ENCODE assay signal across 14 mouse cellular contexts in the genomic region with DNA sequence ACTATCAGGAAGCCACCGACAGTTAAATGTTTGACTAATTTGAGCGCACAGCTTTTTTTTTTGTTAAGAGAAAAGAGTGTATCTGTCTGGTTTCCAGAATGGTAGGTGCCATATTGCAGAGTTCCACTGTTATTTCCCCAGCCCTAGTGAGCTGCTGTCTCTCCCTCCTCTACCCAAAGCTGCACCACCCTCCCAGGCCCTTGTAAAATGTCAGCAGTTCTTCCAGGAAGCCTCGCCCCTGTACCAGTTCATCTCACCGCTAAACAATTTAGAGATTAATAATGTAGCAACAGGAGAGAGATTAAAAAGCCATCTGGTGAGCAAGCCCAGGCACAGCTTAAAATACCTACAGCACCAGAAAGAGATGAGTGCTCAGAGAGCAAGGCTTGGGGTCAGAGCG.
DNase-seq lines count a peak whose midpoint lies in the region; ATAC-seq and TF ChIP-seq lines count a peak whose summit lies in the region.
"Had no signal": no experiment of that assay in that cellular context is flagged by ENCODE, and none has a peak within 500 bp of the region (broad histone marks: within the 10 kb centered on the region; RNA-seq: fewer than 3 reads in every experiment).

No protein-coding gene starts in this region.

- H3K9me3 ChIP-seq in embryonic facial prominence, embryonic 14.5 days (ENCODE audit: control insufficient read depth, low read length) = no peaks in the 10 kb centered on the region
- no peaks in the 10 kb centered on the region for H3K9me3 ChIP-seq in embryonic facial prominence, embryonic 10.5 days
- H3K9me3 ChIP-seq in heart, embryonic 11.5 days (replicated peaks; ENCODE audit: control insufficient read depth, low read length) = no peaks in the 10 kb centered on the region
- no peaks in the 10 kb centered on the region for H3K9me3 ChIP-seq in intestine, embryonic 16.5 days (ENCODE audit: control insufficient read depth, low read length)
- H3K9me3 ChIP-seq: embryonic facial prominence, embryonic 13.5 days; G1E had no signal

- H3K27me3 ChIP-seq in embryonic facial prominence, embryonic 14.5 days (replicated peaks; ENCODE audit: control insufficient read depth, insufficient read depth, low read length) = no peaks in the 10 kb centered on the region
- no peaks in the 10 kb centered on the region for H3K27me3 ChIP-seq in embryonic facial prominence, embryonic 10.5 days (replicated peaks; ENCODE audit: low read depth, poor library complexity, severe bottlenecking)
- no peaks in the 10 kb centered on the region for H3K27me3 ChIP-seq in heart, embryonic 11.5 days (ENCODE audit: control insufficient read depth, insufficient read depth, low read length)
- no peaks in the 10 kb centered on the region for H3K27me3 ChIP-seq in myocyte (ENCODE audit: control insufficient read depth, insufficient read depth, insufficient read length)
- no peaks in the 10 kb centered on the region for H3K27me3 ChIP-seq in intestine, embryonic 16.5 days (replicated peaks; ENCODE audit: control insufficient read depth, insufficient read depth, low read length)
- H3K27me3 ChIP-seq: embryonic facial prominence, embryonic 13.5 days had no signal

- no peak overlapping the region for H3K27ac ChIP-seq in embryonic facial prominence, embryonic 14.5 days (replicated peaks; ENCODE audit: low read depth, low read length)
- no peak overlapping the region for H3K27ac ChIP-seq in embryonic facial prominence, embryonic 10.5 days (replicated peaks)
- peak overlapping the region; percentile 94 for H3K27ac ChIP-seq in left cerebral cortex, adult 2 months
- H3K27ac ChIP-seq in heart, embryonic 11.5 days (ENCODE audit: low read depth, low read length) = peak overlapping the region; percentile 35; the same call in 1 of the 2 replicates
- no peak overlapping the region for H3K27ac ChIP-seq in intestine, embryonic 16.5 days (ENCODE audit: low read length)
- H3K27ac ChIP-seq: embryonic facial prominence, embryonic 13.5 days had no signal

- H3K9ac ChIP-seq in embryonic facial prominence, embryonic 14.5 days (ENCODE audit: low read depth, low read length) = no peak overlapping the region
- H3K9ac ChIP-seq in heart, embryonic 11.5 days (ENCODE audit: low read depth, low read length) = no peak overlapping the region
- no peak overlapping the region for H3K9ac ChIP-seq in intestine, embryonic 16.5 days (ENCODE audit: low read depth, low read length)
- H3K9ac ChIP-seq: embryonic facial prominence, embryonic 13.5 days had no signal

- H3K4me3 ChIP-seq in embryonic facial prominence, embryonic 14.5 days (ENCODE audit: low read depth, low read length) = no peak overlapping the region
- H3K4me3 ChIP-seq in embryonic facial prominence, embryonic 10.5 days = no peak overlapping the region
- no peak overlapping the region for H3K4me3 ChIP-seq in left cerebral cortex, adult 2 months
- H3K4me3 ChIP-seq in heart, embryonic 11.5 days (ENCODE audit: low read depth, low read length) = no peak overlapping the region
- no peak overlapping the region for H3K4me3 ChIP-seq in myocyte
- no peak overlapping the region for H3K4me3 ChIP-seq in intestine, embryonic 16.5 days (ENCODE audit: low read length)
- H3K4me3 ChIP-seq: embryonic facial prominence, embryonic 13.5 days had no signal

- H3K4me2 ChIP-seq in embryonic facial prominence, embryonic 14.5 days (ENCODE audit: low read depth, low read length) = no peak overlapping the region
- H3K4me2 ChIP-seq in heart, embryonic 11.5 days = no peak overlapping the region
- H3K4me2 ChIP-seq in myocyte (ENCODE audit: low read depth) = peak overlapping the region; percentile 24
- H3K4me2 ChIP-seq in intestine, embryonic 16.5 days (ENCODE audit: low read depth, low read length) = no peak overlapping the region
- H3K4me2 ChIP-seq: embryonic facial prominence, embryonic 13.5 days had no signal

- no peaks in the 10 kb centered on the region for H3K79me2 ChIP-seq in myocyte (ENCODE audit: control insufficient read depth, insufficient read depth)

- peak; percentile 49 for DNase-seq in embryonic facial prominence, embryonic 14.5 days (ENCODE audit: low spot score)
- no peak for DNase-seq in embryonic facial prominence, embryonic 10.5 days (ENCODE audit: low spot score)
- DNase-seq in left cerebral cortex, adult 2 months (ENCODE audit: extremely low spot score in 1 of 2, low spot score in 2 of 2) = no peak
- DNase-seq in left cerebral cortex, postnatal 4 days = no peak
- no peak for DNase-seq in right cerebral cortex, adult 2 months (ENCODE audit: low spot score in 2 of 2)
- DNase-seq: adrenal gland, postnatal 36 days; B cell, adult 2 months; cerebellum, adult 18-20 months; kidney, adult 2 months had no signal

- 67% methylated on average over 5 of the region's 5 CpGs for WGBS in embryonic facial prominence, embryonic 14.5 days
- WGBS in embryonic facial prominence, embryonic 10.5 days = 77% methylated on average over 5 of the region's 5 CpGs
- WGBS in heart, embryonic 11.5 days (ENCODE audit: insufficient replicate concordance) = 43% methylated on average over 5 of the region's 5 CpGs
- WGBS in intestine, embryonic 16.5 days = 62% methylated on average over 5 of the region's 5 CpGs

- intact Hi-C loops in left cerebral cortex, adult 2 months (cut with DNase I) = loop anchor here (2.0 to 10.0 kb wide), 8 partner anchors 96 to 416 kb away; partner anchors contain the start of gene Gatb
- intact Hi-C loops in left cerebral cortex, postnatal 4 days (cut with DNase I) = loop anchor here (10.0 kb wide), 1 partner anchor 414 kb away; no protein-coding TSS in a partner anchor

- 0 out of 2 replicates have a peak, but pooled peaks have one; percentile 47 for ATAC-seq in embryonic facial prominence, embryonic 14.5 days (ENCODE audit: low read depth)
- no peak for ATAC-seq in heart, embryonic 11.5 days (replicated peaks; ENCODE audit: insufficient number of reproducible peaks, low FRiP score, low TSS enrichment)
- no peak for ATAC-seq in intestine, embryonic 16.5 days

- no peak overlapping the region for H3ac ChIP-seq in myocyte (ENCODE audit: control insufficient read depth, insufficient read length)

- no peak for TF ChIP-seq POLR2A in myocyte (IDR thresholded peaks at IDR 0.05; ENCODE audit: insufficient read length, low read depth)

- no peak for TF ChIP-seq CTCF in left cerebral cortex, adult 2 months (IDR thresholded peaks at IDR 0.05)

- no peaks in the 10 kb centered on the region for H3K36me3 ChIP-seq in embryonic facial prominence, embryonic 14.5 days (ENCODE audit: control insufficient read depth, insufficient read depth, low read length)
- H3K36me3 ChIP-seq in embryonic facial prominence, embryonic 10.5 days (replicated peaks) = no peaks in the 10 kb centered on the region
- no peaks in the 10 kb centered on the region for H3K36me3 ChIP-seq in heart, embryonic 11.5 days (ENCODE audit: control insufficient read depth, insufficient read depth, low read length)
- H3K36me3 ChIP-seq in myocyte (ENCODE audit: control insufficient read depth, insufficient read depth) = no peaks in the 10 kb centered on the region
- no peaks in the 10 kb centered on the region for H3K36me3 ChIP-seq in intestine, embryonic 16.5 days (ENCODE audit: control insufficient read depth, insufficient read depth, low read length)
- H3K36me3 ChIP-seq: embryonic facial prominence, embryonic 13.5 days; G1E had no signal

- H3K4me1 ChIP-seq in embryonic facial prominence, embryonic 14.5 days (ENCODE audit: control insufficient read depth, insufficient read depth, low read length) = no peaks in the 10 kb centered on the region
- H3K4me1 ChIP-seq in embryonic facial prominence, embryonic 10.5 days = peaks cover 14% of the 10 kb centered on the region; the same call in 1 of the 2 replicates
- H3K4me1 ChIP-seq in heart, embryonic 11.5 days (ENCODE audit: control insufficient read depth, insufficient read depth, low read length) = peaks cover 15% of the 10 kb centered on the region
- H3K4me1 ChIP-seq in intestine, embryonic 16.5 days (ENCODE audit: control insufficient read depth, insufficient read depth, low read length) = no peaks in the 10 kb centered on the region

TF ChIP-seq in myocyte, 11 proteins besides CTCF, POLR2A, EP300 and RAD21:
- TF ChIP-seq MYOD1 (IDR thresholded peaks at IDR 0.05; ENCODE audit: control insufficient read depth in 1 of 3, insufficient read length in 2 of 3, low read depth in 2 of 3) (no peak), SRF (IDR thresholded peaks at IDR 0.05; ENCODE audit: control insufficient read depth, insufficient read length, low read depth) (no peak), TCF12 (IDR thresholded peaks at IDR 0.05; ENCODE audit: insufficient read depth, poor library complexity, severe bottlenecking) (no peak), MYOG (IDR thresholded peaks at IDR 0.05; ENCODE audit: control insufficient read depth in 1 of 3, insufficient read depth in 1 of 3, insufficient read length in 2 of 3, low read depth in 2 of 3) (no peak), E2F4 (IDR thresholded peaks at IDR 0.05; ENCODE audit: insufficient read depth) (no peak), CEBPB (IDR thresholded peaks at IDR 0.05; ENCODE audit: insufficient read depth, poor library complexity, severe bottlenecking) (no peak), TCF3 (IDR thresholded peaks at IDR 0.05; ENCODE audit: insufficient read length, low read depth) (no peak), POLR2AphosphoS2 (IDR thresholded peaks at IDR 0.05; ENCODE audit: insufficient read length, low read depth) (no peak), MAX (IDR thresholded peaks at IDR 0.05; ENCODE audit: low read depth) (no peak), USF1 (IDR thresholded peaks at IDR 0.05; ENCODE audit: low read depth) (no peak), REST (IDR thresholded peaks at IDR 0.05; ENCODE audit: insufficient read depth, insufficient read length) (no peak)

Comparison
In these comparisons a context has a peak if more than half of its experiments do, and no peak if none do; other contexts are left out.
1. H3K27ac ChIP-seq: peak in left cerebral cortex, adult 2 months (single experiment) and heart, embryonic 11.5 days (single experiment); none in embryonic facial prominence, embryonic 14.5 days (single experiment), embryonic facial prominence, embryonic 10.5 days (single experiment) and intestine, embryonic 16.5 days (single experiment).